Mouse (Mus musculus) megakaryocyte, embryonic 14.5 days (primary cell): ENCODE data around the gene Diexf. TPM values are rescaled to one million over a fixed set of nuclear protein-coding genes. Genes with fewer than 3 reads are reported as not detected.

Experiments
- H3K27me3 ChIP-seq: replicated peaks from 2 replicates; pipeline ENCODE3; 2012; ENCODE audit warnings: inconsistent platforms
- H3K36me3 ChIP-seq: replicated peaks from 2 replicates; pipeline ENCODE3; 2012; ENCODE audit warnings: low read length, inconsistent platforms, mixed read lengths
- H3K4me1 ChIP-seq: 2 replicates; pipeline ENCODE4 v1.6.1; 2012; ENCODE audit warnings: inconsistent platforms
- H3K4me3 ChIP-seq: replicated peaks from 2 replicates; pipeline ENCODE3; 2012; ENCODE audit warnings: moderate library complexity, mild to moderate bottlenecking, inconsistent platforms
- H3K9me3 ChIP-seq: 2 replicates; pipeline ENCODE4 v1.6.1; 2012; ENCODE audit warnings: inconsistent platforms
- FLI1 ChIP-seq: IDR thresholded peaks from 2 replicates; pipeline ENCODE4 v1.6.1; 2012; ENCODE audit warnings: low read length, inconsistent platforms, mixed read lengths
- GATA1 ChIP-seq: IDR thresholded peaks from 3 replicates; pipeline ENCODE4 v1.6.1; 2012; ENCODE audit warnings: mixed read lengths, low read length, inconsistent platforms, borderline replicate concordance
- polyA plus RNA-seq: library from polyadenylated mRNA; stranded (reverse); fragments of >175 nt; gene quantifications from 2 replicates; pipeline ENCODE4 v1.2.3, GENCODE M21; 2012; ENCODE audit warnings: low replicate concordance; ENCODE audit not compliant: insufficient read depth

The Diexf gene
- polyA plus RNA-seq: 0.84 TPM in 1 of 2 replicates, not detected in the other

GRCm38 (mm10) chr1:193129786-193130455 lies at the start of gene Diexf:
Gene Diexf, minus strand, starts transcription at chr1:193130272.
- Histone ChIP-seq H3K27me3 (peaks cover 4% of the 10 kb centered on the region), H3K9me3 (no peaks in the 10 kb centered on the region), H3K4me1 (peaks cover 34% of the 10 kb centered on the region), H3K36me3 (peaks cover 23% of the 10 kb centered on the region), H3K4me3 (peak within 1 kb of the TSS; percentile 97)
- no peak for TF ChIP-seq GATA1
- no peak for TF ChIP-seq FLI1

GRCm38 (mm10) chr1:193174143-193174733 lies 44.2 kb upstream of the Diexf start:
- no peaks in the 10 kb centered on the region for H3K9me3 ChIP-seq
- peaks cover 32% of the 10 kb centered on the region for H3K36me3 ChIP-seq
- TF ChIP-seq FLI1 (no peak), GATA1 (no peak)
- peaks cover 66% of the 10 kb centered on the region for H3K4me1 ChIP-seq
- peaks cover under 1% of the 10 kb centered on the region for H3K27me3 ChIP-seq
- H3K4me3 ChIP-seq: peak overlapping the region; percentile 97

- peaks cover 27% of the 10 kb centered on the region for H3K36me3 ChIP-seq
- H3K4me3 ChIP-seq: peak overlapping the region; percentile 97
- H3K9me3 ChIP-seq: no peaks in the 10 kb centered on the region
- peaks cover 66% of the 10 kb centered on the region for H3K4me1 ChIP-seq
- TF ChIP-seq FLI1: no peak
- no peak for TF ChIP-seq GATA1
- H3K27me3 ChIP-seq: peaks cover 2% of the 10 kb centered on the region
Measured at GRCm38 (mm10) chr1:193173810-193174129, 43.7 kb upstream of the Diexf start.

- TF ChIP-seq FLI1 (peak; percentile 27; the same call in 1 of the 2 replicates), GATA1 (no peak)
- Histone ChIP-seq H3K36me3 (peaks cover 22% of the 10 kb centered on the region), H3K4me3 (peak overlapping the region; percentile 97), H3K9me3 (no peaks in the 10 kb centered on the region), H3K4me1 (peaks cover 64% of the 10 kb centered on the region), H3K27me3 (peaks cover 2% of the 10 kb centered on the region)
Measured at GRCm38 (mm10) chr1:193172991-193173809, 43.1 kb upstream of the Diexf start.

GRCm38 (mm10) chr1:193169856-193170255 lies 39.8 kb upstream of the Diexf start:
- no peak overlapping the region for H3K4me3 ChIP-seq
- peaks cover 9% of the 10 kb centered on the region for H3K27me3 ChIP-seq
- H3K36me3 ChIP-seq: peaks cover 6% of the 10 kb centered on the region
- H3K4me1 ChIP-seq: peaks cover 41% of the 10 kb centered on the region
- TF ChIP-seq FLI1 (no peak), GATA1 (no peak)
- no peaks in the 10 kb centered on the region for H3K9me3 ChIP-seq

- H3K4me1 ChIP-seq: peaks cover 34% of the 10 kb centered on the region
- no peaks in the 10 kb centered on the region for H3K9me3 ChIP-seq
- no peaks in the 10 kb centered on the region for H3K36me3 ChIP-seq
- TF ChIP-seq FLI1 (no peak), GATA1 (no peak)
- no peak overlapping the region for H3K4me3 ChIP-seq
- H3K27me3 ChIP-seq: peaks cover 9% of the 10 kb centered on the region
Measured at GRCm38 (mm10) chr1:193169228-193169627, 39.2 kb upstream of the Diexf start.

GRCm38 (mm10) chr1:193167746-193168145 lies 37.7 kb upstream of the Diexf start, which contains the start of gene A130010J15Rik:
Gene A130010J15Rik, plus strand, starts transcription at chr1:193168046.
- H3K27me3 ChIP-seq: peaks cover 12% of the 10 kb centered on the region
- TF ChIP-seq FLI1 (no peak), GATA1 (no peak)
- H3K4me3 ChIP-seq: peak within 1 kb of the TSS; percentile 62
- H3K36me3 ChIP-seq: no peaks in the 10 kb centered on the region
- H3K4me1 ChIP-seq: peaks cover 26% of the 10 kb centered on the region
- no peaks in the 10 kb centered on the region for H3K9me3 ChIP-seq

- peak overlapping the region; percentile 91 for H3K4me3 ChIP-seq
- H3K4me1 ChIP-seq: peaks cover 40% of the 10 kb centered on the region
- H3K9me3 ChIP-seq: no peaks in the 10 kb centered on the region
- H3K36me3 ChIP-seq: no peaks in the 10 kb centered on the region
- H3K27me3 ChIP-seq: peaks cover 22% of the 10 kb centered on the region
- TF ChIP-seq GATA1 (no peak), FLI1 (no peak)
Measured at GRCm38 (mm10) chr1:193160317-193161032, 30.4 kb upstream of the Diexf start.

- Histone ChIP-seq H3K9me3 (no peaks in the 10 kb centered on the region), H3K27me3 (peaks cover 27% of the 10 kb centered on the region), H3K36me3 (no peaks in the 10 kb centered on the region), H3K4me1 (peaks cover 46% of the 10 kb centered on the region), H3K4me3 (peak overlapping the region; percentile 91)
- no peak for TF ChIP-seq GATA1
- TF ChIP-seq FLI1: no peak
Measured at GRCm38 (mm10) chr1:193159613-193160012, 29.5 kb upstream of the Diexf start.
